Mouse (Mus musculus): Measurements from ENCODE around the gene Gorasp2. TPM values are rescaled to one million over a fixed set of nuclear protein-coding genes. Genes with fewer than 3 reads are reported as not detected.

Gorasp2 gene
- total and polyA plus RNA-seq, 3 experiments = 45.0 to 203 (median 69.4) TPM

- TF ChIP-seq CTCF (IDR thresholded peaks at IDR 0.05; ENCODE audit: low read depth, low read length) (no peak), GATA1 (IDR thresholded peaks at IDR 0.05; ENCODE audit: borderline replicate concordance, low read length) (no peak), TAL1 (conservative IDR thresholded peaks at IDR 0.05; ENCODE audit: low read depth, low read length) (no peak), GATA2 (IDR thresholded peaks at IDR 0.05; ENCODE audit: borderline replicate concordance, low read depth, low read length) (no peak), POLR2AphosphoS5 (IDR thresholded peaks at IDR 0.05; ENCODE audit: insufficient replicate concordance, low read depth, low read length) (no peak)
- H3K9me3 ChIP-seq (replicated peaks) = no peaks in the 10 kb centered on the region
- H3K4me1 ChIP-seq (ENCODE audit: insufficient read depth, low read depth, low read length) = peaks cover 18% of the 10 kb centered on the region
- H3K36me3 ChIP-seq (replicated peaks) = peaks cover 68% of the 10 kb centered on the region
- no peak for DNase-seq (ENCODE audit: low spot score)
- no peak overlapping the region for H3K4me3 ChIP-seq (ENCODE audit: low read depth, low read length)
- ATAC-seq (ENCODE audit: extremely low read depth, insufficient number of reproducible peaks, low FRiP score, poor library complexity, severe bottlenecking) = no peak
- no peaks in the 10 kb centered on the region for H3K27me3 ChIP-seq (ENCODE audit: insufficient read depth, low read length)
Observed at GRCm38 (mm10) chr2:70710236-70710635, 48.9 kb downstream of the Gorasp2 start.

- ATAC-seq (ENCODE audit: extremely low read depth, insufficient number of reproducible peaks, low FRiP score, poor library complexity, severe bottlenecking) (no peak), DNase-seq (ENCODE audit: low spot score) (no peak)
- TF ChIP-seq POLR2AphosphoS5 (IDR thresholded peaks at IDR 0.05; ENCODE audit: insufficient replicate concordance, low read depth, low read length) (no peak), GATA1 (IDR thresholded peaks at IDR 0.05; ENCODE audit: borderline replicate concordance, low read length) (no peak), GATA2 (IDR thresholded peaks at IDR 0.05; ENCODE audit: borderline replicate concordance, low read depth, low read length) (no peak), CTCF (IDR thresholded peaks at IDR 0.05; ENCODE audit: low read depth, low read length) (no peak), TAL1 (conservative IDR thresholded peaks at IDR 0.05; ENCODE audit: low read depth, low read length) (no peak)
- Histone ChIP-seq H3K4me3 (ENCODE audit: low read depth, low read length) (no peak overlapping the region), H3K27me3 (ENCODE audit: insufficient read depth, low read length) (no peaks in the 10 kb centered on the region), H3K4me1 (ENCODE audit: insufficient read depth, low read depth, low read length) (peaks cover 18% of the 10 kb centered on the region), H3K9me3 (replicated peaks) (no peaks in the 10 kb centered on the region), H3K36me3 (replicated peaks) (peaks cover 72% of the 10 kb centered on the region)
Observed at GRCm38 (mm10) chr2:70710878-70711277, 49.5 kb downstream of the Gorasp2 start.

- Histone ChIP-seq H3K4me3 (ENCODE audit: low read depth, low read length) (no peak overlapping the region), H3K4me1 (ENCODE audit: insufficient read depth, low read depth, low read length) (no peaks in the 10 kb centered on the region), H3K36me3 (replicated peaks) (peaks cover 80% of the 10 kb centered on the region), H3K27me3 (ENCODE audit: insufficient read depth, low read length) (no peaks in the 10 kb centered on the region), H3K9me3 (replicated peaks) (no peaks in the 10 kb centered on the region)
- ATAC-seq (ENCODE audit: extremely low read depth, insufficient number of reproducible peaks, low FRiP score, poor library complexity, severe bottlenecking) (no peak), DNase-seq (ENCODE audit: low spot score) (no peak)
- no peak for TF ChIP-seq GATA2 (IDR thresholded peaks at IDR 0.05; ENCODE audit: borderline replicate concordance, low read depth, low read length)
- no peak for TF ChIP-seq CTCF (IDR thresholded peaks at IDR 0.05; ENCODE audit: low read depth, low read length)
- no peak for TF ChIP-seq POLR2AphosphoS5 (IDR thresholded peaks at IDR 0.05; ENCODE audit: insufficient replicate concordance, low read depth, low read length)
- no peak for TF ChIP-seq TAL1 (conservative IDR thresholded peaks at IDR 0.05; ENCODE audit: low read depth, low read length)
- TF ChIP-seq GATA1 (IDR thresholded peaks at IDR 0.05; ENCODE audit: borderline replicate concordance, low read length) = no peak
Observed at GRCm38 (mm10) chr2:70723610-70724243, 62.4 kb downstream of the Gorasp2 start.

GRCm38 (mm10) chr2:70727089-70727488 is 65.7 kb downstream of the Gorasp2 start:
- no peak overlapping the region for H3K4me3 ChIP-seq (ENCODE audit: low read depth, low read length)
- H3K36me3 ChIP-seq (replicated peaks) = peaks cover 81% of the 10 kb centered on the region
- no peak for TF ChIP-seq GATA2 (IDR thresholded peaks at IDR 0.05; ENCODE audit: borderline replicate concordance, low read depth, low read length)
- no peak for TF ChIP-seq CTCF (IDR thresholded peaks at IDR 0.05; ENCODE audit: low read depth, low read length)
- no peak for TF ChIP-seq POLR2AphosphoS5 (IDR thresholded peaks at IDR 0.05; ENCODE audit: insufficient replicate concordance, low read depth, low read length)
- TF ChIP-seq TAL1 (conservative IDR thresholded peaks at IDR 0.05; ENCODE audit: low read depth, low read length) = no peak
- TF ChIP-seq GATA1 (IDR thresholded peaks at IDR 0.05; ENCODE audit: borderline replicate concordance, low read length) = no peak
- no peaks in the 10 kb centered on the region for H3K4me1 ChIP-seq (ENCODE audit: insufficient read depth, low read depth, low read length)
- H3K27me3 ChIP-seq (ENCODE audit: insufficient read depth, low read length) = no peaks in the 10 kb centered on the region
- ATAC-seq (ENCODE audit: extremely low read depth, insufficient number of reproducible peaks, low FRiP score, poor library complexity, severe bottlenecking) (no peak), DNase-seq (ENCODE audit: low spot score) (no peak)
- H3K9me3 ChIP-seq (replicated peaks) = no peaks in the 10 kb centered on the region

GRCm38 (mm10) chr2:70735534-70735933 is 74.2 kb downstream of the Gorasp2 start:
- no peak for TF ChIP-seq TAL1 (conservative IDR thresholded peaks at IDR 0.05; ENCODE audit: low read depth, low read length)
- no peak for TF ChIP-seq GATA2 (IDR thresholded peaks at IDR 0.05; ENCODE audit: borderline replicate concordance, low read depth, low read length)
- no peak for TF ChIP-seq CTCF (IDR thresholded peaks at IDR 0.05; ENCODE audit: low read depth, low read length)
- TF ChIP-seq GATA1 (IDR thresholded peaks at IDR 0.05; ENCODE audit: borderline replicate concordance, low read length) = no peak
- no peak for TF ChIP-seq POLR2AphosphoS5 (IDR thresholded peaks at IDR 0.05; ENCODE audit: insufficient replicate concordance, low read depth, low read length)
- ATAC-seq (ENCODE audit: extremely low read depth, insufficient number of reproducible peaks, low FRiP score, poor library complexity, severe bottlenecking) (no peak), DNase-seq (ENCODE audit: low spot score) (no peak)
- Histone ChIP-seq H3K27me3 (ENCODE audit: insufficient read depth, low read length) (no peaks in the 10 kb centered on the region), H3K4me3 (ENCODE audit: low read depth, low read length) (no peak overlapping the region), H3K36me3 (replicated peaks) (peaks cover 88% of the 10 kb centered on the region), H3K4me1 (ENCODE audit: insufficient read depth, low read depth, low read length) (no peaks in the 10 kb centered on the region), H3K9me3 (replicated peaks) (no peaks in the 10 kb centered on the region)

GRCm38 (mm10) chr2:70736008-70736407 is 74.6 kb downstream of the Gorasp2 start:
- TF ChIP-seq TAL1 (conservative IDR thresholded peaks at IDR 0.05; ENCODE audit: low read depth, low read length) = no peak
- no peak for TF ChIP-seq GATA2 (IDR thresholded peaks at IDR 0.05; ENCODE audit: borderline replicate concordance, low read depth, low read length)
- TF ChIP-seq CTCF (IDR thresholded peaks at IDR 0.05; ENCODE audit: low read depth, low read length) = no peak
- TF ChIP-seq POLR2AphosphoS5 (IDR thresholded peaks at IDR 0.05; ENCODE audit: insufficient replicate concordance, low read depth, low read length) = no peak
- TF ChIP-seq GATA1 (IDR thresholded peaks at IDR 0.05; ENCODE audit: borderline replicate concordance, low read length) = no peak
- DNase-seq (ENCODE audit: low spot score) (no peak), ATAC-seq (ENCODE audit: extremely low read depth, insufficient number of reproducible peaks, low FRiP score, poor library complexity, severe bottlenecking) (no peak)
- H3K36me3 ChIP-seq (replicated peaks) = peaks cover 87% of the 10 kb centered on the region
- H3K4me3 ChIP-seq (ENCODE audit: low read depth, low read length) = no peak overlapping the region
- H3K9me3 ChIP-seq (replicated peaks) = no peaks in the 10 kb centered on the region
- no peaks in the 10 kb centered on the region for H3K4me1 ChIP-seq (ENCODE audit: insufficient read depth, low read depth, low read length)
- no peaks in the 10 kb centered on the region for H3K27me3 ChIP-seq (ENCODE audit: insufficient read depth, low read length)
